Mouse (Mus musculus): ENCODE results near the gene Dab1.

Gene Dab1

DNA sequence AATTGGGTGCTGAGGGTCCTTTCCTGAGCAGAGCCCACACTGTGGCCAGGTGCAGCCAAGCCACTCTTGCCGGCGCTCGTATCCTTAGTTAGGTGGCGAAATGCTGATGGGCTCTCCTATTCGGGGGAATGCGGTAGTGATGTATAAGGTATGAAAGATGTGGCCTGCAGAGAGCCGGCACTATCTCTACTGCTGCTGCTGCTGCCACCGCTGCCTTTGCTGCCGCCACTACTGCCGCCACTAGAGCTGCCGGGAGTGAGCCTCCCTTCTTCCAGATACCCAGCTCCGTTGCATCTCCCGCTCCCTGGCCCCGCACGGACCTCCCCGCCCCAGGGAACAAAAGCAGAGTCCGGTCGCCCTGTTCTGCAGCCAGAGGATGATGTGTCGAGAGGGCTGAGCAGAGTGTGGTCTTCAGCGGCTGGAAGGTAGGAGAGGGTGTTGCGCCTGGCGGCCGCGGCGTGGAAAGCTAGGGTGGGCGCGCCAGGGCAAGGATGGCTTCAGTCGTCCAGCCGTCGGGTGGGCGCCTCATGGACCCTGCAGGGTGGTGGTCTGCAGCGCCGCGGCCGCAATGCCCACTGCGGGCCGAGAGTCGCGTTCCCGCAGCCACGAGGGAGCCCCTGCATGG is at the start of gene Dab1:
Dab1 (plus strand) TSS at position 39 of the 625 bp plus-strand sequence.
- no peak for DNase-seq

DNA sequence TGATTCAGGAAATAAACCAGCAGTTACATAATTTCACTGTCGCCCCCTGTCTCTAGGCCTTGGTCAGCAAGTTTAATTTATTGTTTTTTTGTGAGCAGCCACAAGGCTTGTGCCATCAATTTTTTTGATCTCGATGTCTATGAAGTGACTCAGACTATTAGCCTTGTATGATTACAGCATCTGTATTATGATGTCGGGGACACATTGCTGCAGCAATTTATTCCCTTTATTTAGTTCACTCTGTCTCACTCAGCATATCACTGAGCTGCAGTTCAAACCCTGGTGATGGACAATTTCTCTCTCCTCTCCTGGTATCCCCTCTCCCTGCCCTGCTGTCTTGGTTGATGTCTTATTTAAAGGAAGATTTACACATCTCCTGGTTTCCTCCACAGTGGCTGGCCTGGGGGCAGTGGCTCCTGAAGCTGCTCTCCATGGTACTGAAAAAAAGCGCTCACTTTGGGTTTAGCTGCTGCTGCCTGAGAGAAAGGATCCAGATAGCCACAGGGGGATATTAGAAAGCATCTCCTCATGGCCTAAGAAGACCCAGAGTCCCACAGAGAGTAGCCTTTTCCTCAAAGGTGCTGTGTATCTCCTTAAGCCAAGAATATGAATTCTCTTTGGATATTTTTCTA is 47.3 kb upstream of the Dab1 start:
- DNase-seq, result no peak

DNA sequence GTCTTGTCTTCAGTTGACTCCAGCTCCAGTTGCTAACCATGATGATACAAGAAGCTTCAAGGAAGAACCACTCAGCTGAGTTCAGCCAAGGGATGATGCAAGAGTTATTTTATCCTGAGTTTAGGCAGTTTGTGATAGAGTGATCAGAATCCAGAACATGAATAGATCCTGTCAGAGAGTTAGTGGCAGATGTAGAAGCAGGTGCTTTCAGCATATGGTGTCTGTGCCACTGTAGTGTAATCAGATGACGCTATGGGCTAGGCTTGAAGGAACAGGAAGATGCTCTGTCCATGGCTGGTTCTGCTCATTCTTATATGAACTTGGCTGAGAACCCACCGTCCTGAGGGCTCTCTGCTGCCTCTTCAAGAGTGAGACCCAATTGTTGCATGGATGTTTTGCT is 43.6 kb upstream of the Dab1 start:
- DNase-seq, result no peak

DNA sequence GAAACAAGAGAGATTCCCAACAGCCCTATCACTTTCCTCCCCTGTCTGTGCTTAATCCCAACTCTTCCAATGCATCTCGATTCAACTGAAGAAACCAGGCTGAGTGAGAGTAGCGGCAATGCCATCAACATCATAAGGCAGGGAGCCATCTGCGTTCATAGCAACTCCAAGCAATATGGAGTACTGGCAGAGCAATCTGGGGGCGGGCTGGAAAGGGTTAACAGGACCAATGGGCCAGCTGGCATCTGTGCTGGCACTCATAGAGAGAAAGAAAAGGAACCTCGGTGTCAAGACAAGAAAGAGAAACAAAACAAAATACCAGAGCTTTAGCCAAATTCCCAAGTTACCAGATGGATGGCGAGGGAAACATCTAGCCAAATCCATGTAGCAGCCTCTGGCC is 42.9 kb upstream of the Dab1 start:
- DNase-seq, result no peak

DNA sequence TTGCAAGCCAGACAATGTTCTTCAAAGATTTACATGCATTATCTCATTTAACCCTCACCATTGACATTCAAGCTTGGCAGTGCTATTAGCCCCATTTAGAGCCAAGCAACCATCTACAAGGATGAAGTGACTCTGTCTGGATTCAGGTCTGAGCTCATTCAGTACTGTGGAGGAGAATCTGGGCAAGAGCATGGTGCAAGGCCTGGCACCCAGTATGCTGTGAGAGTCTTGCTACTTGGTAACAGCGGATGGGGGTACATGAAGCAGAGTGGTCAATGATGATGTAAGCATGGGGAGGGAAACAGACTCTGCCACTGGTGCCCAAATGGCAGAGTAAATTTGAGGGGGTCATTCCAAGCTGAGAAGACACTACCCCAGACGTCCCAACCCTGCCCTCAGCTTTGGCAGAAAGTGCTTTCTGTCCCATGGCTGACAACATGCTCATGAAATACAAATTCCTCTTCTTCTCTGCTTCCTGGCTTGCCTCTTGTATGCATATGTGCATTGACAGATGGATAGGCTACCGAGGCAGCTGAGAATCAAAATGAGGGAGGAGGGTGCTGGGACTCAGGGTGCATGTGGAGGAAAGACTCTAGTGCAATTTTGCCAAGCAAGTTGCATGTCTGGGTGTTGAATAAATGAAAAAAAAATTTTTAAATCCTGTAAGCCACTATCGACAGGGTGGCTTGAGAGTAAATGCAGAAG is 41.9 kb upstream of the Dab1 start:
- no peak for DNase-seq

DNA sequence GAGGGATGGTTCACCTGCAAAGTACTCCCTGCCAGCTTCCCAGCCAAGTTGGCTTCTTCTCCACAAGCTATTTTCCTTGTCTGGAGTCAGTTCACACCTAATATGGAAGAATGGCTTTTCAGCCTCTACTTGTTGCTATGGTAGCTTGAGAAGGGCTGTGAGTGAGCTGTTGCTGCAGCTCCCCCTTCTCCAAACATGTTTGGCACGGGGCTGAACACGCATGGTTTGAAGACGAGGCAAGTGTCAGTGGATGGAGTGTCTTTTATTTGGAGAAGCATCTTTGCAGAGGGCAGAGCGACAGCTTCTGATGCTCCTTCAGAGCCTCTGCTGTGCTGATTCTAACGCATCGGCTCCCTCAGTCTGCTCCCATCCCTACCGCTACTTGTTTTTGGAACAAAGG is 41.3 kb upstream of the Dab1 start:
- DNase-seq, result no peak

DNA sequence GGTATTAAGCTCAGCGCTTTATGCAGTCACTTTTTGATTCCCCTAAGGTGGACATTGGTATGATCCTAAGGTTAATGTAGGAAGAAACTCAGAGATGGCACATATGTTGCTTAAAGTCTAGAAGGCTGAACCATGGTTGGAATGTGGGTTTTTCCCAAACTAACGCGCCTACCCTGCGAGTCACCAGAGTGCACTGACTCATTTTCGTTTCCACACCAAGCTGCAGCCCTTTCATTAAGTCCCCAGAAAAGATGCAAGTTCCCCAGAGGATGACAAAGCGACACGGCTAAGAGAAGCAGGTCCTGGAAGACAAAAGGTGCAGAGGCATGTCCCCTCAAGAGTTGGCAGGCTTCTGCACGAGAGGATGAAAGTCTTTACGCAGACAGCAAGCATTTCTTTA is 39.1 kb upstream of the Dab1 start:
- no peak for DNase-seq

DNA sequence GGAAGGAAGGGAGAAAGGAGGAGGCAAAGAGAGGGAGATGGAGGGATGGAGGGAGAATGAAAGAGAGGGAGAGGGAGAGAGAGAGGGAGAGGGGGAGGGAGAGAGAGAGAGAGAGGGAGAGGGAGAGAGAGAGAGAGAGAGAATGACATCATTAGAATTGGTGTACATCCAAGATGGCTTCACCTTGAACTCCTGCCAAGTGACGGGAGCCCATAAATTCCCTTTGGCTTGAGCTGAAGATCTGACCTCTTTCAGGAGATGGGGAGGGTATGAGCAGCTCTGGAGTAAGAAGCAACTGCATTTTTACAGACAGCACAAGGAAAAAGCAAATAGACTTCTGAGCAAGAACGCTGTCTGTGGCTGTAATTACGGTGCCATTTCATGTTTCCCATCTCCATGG is 4.1 kb upstream of the Dab1 start:
- no peak for DNase-seq

DNA sequence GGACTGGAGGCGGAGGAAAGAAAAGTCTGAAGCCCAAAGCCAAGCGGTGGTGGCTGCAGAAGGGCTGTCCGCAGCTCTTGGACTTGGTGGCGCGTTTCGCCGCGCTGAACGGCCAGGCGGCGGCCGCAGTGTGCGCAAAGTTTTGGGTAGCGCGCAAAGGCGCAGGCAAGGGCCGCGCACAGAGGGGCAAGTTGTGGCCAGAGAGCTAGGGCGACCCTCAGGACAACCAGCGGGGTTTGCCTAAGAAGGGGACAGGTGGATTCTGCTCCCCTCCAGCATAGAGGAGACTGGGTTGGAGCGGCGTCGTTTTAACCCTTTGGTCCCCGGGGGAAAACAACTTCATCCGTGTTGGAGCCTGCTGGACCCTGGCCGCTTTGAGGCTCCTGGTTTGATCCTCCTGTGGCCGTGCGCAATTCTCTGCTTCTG is 800 bp downstream of the Dab1 start:
- DNase-seq, result no peak

DNA sequence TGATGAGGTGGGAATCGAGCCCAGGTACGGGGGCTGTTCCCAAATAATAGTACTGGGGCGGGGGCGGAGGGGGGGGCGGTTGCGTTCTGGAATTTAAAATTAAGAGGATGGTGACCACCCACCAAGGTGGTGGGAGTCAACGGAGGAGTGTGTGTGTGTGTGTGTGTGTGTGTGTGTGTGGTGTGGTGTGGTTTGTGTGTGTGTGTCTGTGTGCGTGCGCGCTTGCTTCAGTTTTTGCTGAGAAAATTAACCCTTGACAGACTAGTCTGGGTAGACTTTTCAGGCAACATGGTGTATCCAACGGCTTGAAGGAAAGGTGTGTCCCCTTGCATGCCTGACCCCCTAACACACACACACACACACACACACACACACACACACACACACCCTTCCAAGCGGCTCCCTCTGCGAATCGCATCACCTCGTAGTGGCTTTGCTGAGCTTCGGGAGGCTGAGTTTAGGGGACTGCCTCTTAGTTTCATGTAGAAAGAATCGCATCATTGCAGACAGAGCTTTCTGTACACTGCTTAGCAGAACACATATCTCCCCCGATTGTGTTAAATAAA is 1.5 kb downstream of the Dab1 start:
- no peak for DNase-seq

DNA sequence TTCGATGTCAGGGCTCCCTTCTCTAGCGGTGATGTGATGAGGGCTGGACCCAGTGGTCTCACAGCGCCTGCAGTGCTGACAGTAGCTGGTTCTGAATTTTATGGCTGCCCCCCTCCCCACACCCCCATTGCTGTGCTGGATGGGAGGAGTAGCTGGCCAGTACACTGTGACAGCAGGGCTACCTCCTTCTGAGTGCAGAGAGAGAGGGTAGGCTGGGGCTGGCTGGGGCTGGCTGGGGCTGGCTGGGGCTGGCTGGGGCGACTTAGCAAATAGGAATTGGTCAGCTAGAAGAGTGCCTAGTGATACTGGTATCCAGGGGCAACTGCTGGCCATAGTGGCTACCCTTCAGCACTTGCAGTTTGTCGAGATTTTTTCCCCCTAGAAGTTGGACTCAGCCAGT is 2.4 kb downstream of the Dab1 start:
- DNase-seq, result no peak

DNA sequence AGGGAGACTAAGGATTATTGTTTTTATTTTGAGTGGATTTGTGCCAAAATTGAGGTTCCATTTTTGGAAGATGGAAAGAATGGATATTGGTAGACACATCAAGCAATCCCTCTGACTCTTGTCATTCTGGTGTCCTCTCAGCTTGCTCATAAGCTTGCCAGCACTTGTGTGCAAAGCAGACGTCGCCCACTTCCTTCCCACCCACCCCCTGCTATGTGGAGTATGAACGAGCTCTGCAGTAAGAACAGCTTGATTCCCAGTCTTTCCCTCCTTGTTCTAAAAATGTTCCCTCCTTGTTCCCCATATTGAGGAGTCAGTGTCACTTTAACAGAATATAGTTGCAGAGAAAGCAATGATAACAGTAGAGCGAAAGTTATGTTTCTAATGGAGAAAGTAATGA is 11.0 kb downstream of the Dab1 start:
- no peak for DNase-seq

DNA sequence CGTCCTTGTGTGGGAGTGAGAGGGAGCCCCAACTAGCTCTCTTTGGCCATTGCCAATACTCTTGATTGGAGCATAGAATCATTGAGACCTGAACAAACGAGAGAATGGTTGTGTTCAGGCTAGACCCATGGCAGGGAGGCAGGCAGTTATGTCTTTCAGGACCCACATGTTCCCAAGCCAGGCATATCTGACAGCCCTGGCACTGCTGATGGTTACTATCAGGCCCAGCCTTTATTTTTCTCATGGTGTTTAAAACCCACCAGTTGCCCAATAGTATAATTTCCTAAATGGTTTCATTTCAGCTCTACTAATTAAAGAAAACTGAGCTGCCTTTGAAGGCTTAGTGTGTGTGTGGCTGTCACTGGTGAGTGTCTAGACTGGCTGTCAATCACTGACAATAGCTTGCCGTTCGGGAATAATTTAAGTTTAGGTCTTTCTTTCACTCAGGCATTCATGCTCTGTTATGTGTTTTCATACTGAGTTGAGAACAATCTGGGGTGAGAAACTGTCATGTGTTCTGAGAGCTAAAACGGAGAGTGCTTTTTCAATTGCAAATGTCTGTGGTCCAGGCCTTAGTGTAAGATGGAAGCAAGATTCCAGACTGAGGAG is 17.1 kb downstream of the Dab1 start:
- no peak for DNase-seq

DNA sequence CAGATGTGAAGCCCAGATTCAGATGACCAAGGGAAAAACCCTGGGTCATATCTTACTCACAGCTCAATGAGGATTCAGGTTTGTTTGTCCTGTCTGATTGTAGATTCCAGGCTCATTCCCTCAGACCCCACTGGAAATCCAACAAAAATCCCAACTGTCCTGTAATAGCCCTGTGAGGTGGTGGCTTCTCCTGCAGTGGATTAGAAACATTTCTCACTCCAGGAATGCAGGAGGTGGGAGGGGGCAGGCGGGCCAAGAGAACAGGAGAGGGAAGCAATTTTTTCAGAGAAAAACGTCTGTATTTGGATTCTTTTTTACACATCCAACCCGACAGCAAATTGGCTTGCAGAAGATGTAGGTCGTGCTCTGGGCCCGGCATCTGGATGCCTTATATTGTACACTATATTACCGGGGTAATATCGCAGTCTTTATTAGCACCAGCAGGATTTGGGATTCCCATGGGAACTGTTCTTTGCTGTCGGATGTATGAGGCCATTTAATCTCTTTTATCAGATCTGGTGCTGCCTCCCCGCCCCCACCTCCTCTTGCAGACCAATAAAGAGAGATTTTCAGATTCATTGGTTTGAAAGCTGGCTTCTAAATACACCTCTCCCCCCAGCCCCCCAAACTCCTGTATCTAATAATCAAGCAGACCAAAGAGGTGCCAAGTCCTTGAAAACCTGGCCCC is 29.2 kb downstream of the Dab1 start:
- DNase-seq, result no peak

DNA sequence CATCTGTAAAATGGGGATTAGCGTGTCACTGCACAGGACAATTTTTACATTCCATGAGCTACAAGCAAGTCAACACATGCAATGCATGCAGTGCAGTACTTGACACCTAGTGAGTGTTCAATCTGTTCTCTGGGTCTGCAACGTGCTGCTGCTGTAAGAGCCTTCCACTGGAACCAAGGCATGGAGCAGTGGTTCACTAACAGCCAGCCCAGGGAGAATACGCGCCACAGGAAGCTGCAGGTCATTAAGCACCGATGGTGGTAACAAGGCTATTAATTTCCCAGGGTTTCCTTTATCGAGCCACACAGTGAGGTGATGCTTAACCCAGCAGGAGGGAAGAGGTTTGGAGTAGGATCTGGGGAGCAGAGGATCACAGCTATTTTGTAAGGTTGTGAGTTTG is 36.6 kb downstream of the Dab1 start:
- no peak for DNase-seq

DNA sequence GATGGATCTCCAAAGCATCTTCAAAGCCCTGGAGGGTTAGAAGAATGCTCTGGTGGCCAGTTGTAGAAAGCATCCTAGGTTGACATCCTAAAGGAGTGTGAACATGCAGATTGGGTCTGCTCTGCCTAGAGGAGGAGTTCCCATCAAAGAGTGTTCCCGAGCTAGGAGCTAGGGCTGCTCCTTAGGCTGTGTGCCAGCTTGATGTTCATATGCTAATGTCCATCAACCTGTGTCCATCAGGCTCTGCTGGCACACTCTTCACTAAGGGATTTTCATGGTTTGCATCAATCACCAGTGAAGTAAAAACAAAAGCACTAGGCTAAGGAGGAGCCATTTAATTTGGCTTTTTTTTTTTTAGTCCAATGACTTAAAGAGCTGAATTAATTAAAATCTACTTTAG is 42.2 kb downstream of the Dab1 start:
- DNase-seq, result no peak

DNA sequence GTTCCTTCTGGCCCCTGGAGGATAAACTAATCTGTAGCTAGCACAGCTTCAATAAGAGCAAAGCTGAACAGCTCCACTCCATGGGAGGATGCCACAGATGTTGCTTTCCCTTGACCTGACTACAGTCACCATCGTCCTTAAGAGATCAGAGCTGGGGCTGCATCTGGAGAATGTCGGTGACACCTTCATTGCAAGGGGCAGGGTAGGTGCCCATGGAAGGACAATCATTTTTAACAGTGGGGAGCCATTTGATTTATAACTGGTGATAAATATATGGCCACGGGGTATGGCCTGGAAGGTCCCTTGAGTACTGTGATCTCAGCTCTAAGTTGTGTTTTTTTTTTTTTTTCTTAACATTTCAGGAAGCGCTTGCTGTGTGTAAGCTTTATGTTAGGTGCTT is 48.3 kb downstream of the Dab1 start:
- DNase-seq, result no peak

DNA sequence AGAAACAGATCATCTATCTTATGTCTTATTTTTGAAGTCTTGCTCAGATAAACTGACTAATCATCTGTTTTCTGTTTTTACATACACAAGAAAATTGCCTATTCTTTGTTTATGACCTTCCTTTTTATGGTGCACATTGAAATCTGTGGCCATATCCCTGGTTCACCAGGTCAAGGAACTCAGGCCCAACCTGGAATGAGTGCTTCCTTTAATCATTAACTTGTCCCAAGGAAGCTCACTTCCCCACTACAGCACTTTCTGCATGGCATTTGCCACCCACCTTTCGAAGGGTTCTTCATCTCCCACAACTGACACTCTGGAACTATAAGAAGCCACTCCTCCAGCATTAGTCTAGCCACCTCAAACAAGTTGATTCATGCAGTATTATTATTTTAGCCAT is 58.0 kb downstream of the Dab1 start:
- no peak for DNase-seq

DNA sequence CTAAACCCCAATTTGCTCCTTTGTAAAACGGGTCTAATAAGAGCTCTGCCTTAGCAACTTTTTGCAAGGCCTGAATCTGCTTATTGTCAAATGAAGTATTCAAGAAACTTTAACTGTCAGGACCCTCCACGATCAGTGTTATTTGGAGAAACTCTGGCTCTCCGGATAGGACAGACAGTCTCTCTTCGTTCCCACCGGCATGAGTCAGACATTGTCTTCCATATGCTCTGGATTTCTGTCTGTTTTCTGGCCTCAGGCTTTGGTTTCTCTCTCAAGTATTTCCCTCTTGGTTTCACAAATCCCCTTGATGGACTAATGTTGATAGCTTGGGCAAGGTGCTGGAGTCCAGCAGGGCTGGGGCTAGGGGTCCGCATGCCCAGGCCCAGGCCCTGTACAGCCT is 59.3 kb downstream of the Dab1 start:
- no peak for DNase-seq

DNA sequence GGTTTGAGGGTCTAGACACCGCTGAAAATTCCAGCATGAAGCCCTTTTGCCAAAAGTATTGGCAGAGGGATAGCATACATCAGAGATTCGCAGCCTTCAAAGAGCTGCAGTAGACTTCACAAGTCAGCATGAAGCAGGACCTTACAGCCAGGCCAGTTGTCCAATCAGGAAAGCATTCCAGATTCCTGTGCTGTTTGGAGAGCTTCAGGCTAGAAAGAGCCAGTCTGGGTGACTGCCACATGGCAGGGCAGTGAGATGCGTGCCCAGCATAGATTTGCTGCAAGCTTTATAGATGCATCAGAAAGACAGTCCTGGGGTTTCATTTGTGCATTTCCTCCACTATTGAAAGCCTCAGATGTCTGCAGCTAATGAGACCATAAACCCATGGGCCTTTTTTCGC is 66.0 kb downstream of the Dab1 start:
- no peak for DNase-seq

DNA sequence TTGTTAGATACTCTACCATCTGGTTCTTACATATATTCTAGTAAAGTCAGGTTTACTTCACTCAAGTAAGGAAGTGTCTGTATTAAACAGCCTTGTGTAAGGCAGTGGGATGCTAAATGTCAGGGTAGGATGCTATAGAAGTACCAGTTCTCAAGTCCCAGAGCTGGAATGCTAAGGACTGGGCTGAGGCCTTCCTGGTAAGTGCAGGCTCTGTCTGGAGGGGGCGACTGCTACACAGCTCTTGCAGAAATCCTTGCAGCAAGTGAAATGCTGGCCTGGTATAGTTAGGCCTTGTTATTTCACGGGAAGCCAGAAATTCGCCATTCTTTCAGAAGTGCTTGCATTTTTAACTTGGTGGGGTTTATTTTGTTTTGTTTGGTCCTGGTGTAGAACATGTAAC is 72.6 kb downstream of the Dab1 start:
- no peak for DNase-seq

DNA sequence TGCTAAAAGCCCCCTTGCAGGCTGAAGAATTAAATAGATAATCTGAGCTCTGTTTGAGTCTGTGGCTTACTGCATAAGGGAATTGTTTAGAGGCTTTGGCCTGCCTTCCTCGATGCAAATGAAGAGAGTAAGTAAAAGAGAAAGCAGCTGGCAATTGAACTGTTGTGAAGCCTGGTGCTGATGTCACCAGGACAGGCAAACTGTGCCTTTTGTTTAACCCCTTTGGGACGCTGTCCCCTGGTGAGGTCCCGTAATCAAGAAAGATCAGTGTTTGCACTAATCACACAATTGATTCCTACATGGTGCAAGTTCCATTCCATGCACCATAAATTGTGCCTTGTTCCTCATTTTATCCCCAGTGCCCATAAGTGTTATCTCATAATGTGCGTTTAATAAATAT is 80.6 kb downstream of the Dab1 start:
- no peak for DNase-seq

DNA sequence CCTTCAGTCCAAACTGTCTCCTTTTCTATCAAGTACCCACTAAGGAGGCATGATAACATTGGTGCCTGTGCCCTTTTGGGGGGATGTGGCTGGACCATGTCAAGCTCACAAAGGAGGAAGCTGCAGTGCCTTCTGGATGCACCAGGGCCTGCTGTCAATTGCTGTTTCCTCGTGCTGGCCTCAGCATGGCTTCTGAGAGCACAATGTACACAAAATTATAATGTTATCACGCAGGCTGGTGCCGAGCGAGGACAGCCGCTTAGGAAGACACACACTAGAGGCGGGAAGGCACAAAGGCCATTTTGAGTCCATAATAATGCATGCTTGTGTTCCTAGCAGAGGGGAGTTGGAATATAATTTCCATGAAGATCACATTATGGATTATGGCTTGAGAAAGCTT is 81.2 kb downstream of the Dab1 start:
- DNase-seq, result no peak
